Mouse (Mus musculus): ENCODE measurements around the gene Pepd.
A peak's percentile ranks its signal among the peaks of the same experiment; 100 is the strongest.

Pepd gene

DNA sequence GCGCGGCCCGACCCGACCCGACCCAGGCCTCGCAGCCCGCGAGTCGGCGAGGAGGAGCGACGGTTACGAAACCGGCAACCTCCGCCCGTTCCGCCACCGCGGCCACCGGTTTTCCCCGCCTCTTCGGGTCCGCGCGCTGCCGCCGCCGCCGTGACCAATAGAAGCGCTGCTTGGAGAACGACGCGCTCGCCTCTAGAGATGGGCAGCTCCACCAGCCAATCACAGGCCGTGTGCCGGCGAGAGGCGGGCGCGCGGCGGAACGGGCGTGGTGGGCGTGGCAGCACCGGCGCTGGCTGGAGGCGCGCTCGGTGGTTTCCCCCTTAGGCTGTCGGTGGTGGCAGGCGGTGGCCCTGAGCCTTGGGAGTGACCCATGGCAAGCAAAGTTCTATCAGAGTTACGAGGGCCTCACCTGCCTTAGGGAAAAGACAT lies 144.3 kb downstream of the Pepd start, which contains the start of gene Cebpg:
TSS of gene Cebpg (minus strand) at position 138 of the 429 bp plus-strand sequence.
- DNase-seq (ENCODE audit: inconsistent ontology term): peak; percentile 96

DNA sequence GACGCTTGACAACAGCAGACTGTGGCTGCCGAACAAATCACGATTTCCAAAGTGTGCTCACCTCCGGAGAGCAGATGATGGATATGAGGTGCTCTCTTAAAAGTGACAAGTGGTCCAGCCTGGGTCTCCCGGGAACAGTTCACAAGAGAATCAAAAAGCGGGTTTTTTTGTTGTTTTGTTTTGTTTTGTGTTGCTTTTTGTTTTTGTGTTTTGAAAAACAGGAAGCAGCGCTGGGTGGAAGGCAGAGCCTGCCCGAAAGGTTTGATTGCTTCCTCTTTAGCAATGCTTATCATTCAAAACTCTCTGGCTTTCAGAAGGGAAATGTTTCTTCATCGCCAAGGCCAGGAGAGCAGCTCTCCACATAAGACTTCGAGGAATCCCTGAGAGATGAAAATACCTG lies 144.8 kb downstream of the Pepd start:
- DNase-seq (ENCODE audit: inconsistent ontology term): no peak

DNA sequence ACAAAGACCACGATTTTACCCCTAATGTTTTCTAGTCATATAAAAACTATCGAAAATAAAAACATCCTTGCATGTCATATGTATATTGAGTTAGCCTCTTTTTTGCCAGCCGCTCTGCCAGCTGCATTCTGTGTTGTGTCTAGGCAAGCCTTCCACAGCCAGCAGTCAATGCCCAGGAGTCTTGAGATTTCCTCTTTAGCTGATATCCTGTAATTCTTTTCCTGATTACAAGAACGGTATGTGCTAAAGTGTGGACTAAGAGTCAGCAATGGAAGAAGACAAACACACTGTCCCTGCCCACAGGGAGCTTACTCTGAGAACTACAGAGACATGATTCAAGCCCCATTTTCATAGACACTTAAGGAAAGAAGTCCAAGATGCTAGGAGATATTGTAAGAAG lies 145.4 kb downstream of the Pepd start:
- no peak for DNase-seq (ENCODE audit: inconsistent ontology term)

DNA sequence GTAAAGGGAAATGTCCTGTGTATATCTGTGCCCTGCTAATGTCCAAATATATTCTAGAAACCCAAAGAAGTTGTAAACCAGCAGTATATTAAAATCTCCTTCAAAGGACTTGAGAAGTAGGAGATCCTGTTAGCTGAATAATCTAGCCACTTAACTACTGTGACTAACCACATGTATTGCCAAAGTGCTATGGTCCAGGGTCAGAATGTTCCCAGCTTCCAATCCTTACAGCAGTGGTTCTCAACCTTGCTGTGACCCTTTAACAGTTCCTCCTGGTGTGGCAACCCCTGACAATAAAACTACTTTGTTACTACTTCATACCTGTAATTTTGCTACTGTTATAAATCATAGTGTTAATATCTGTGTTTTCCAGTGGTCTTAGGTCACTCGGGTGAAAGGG lies 146.2 kb downstream of the Pepd start:
- DNase-seq (ENCODE audit: inconsistent ontology term): no peak

DNA sequence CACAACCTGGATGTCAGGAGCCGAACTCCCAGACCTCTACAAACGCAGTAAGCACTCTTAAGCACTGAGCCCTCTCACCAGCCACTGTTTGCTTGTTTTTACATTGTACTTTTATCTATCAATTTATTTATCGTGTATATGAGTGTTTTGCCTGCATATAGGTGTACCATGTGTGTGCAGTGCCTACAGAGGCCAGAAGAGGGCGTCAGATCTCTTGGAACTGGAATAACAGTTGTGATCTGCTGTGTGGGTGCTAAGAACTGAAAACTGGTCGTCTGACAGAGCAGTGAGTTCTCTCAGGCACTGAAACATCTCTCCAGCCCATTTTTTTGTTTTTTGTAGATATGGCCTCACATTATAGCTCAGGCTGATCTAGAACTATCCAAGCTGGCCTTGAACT lies 147.3 kb downstream of the Pepd start:
- no peak for DNase-seq (ENCODE audit: inconsistent ontology term)

DNA sequence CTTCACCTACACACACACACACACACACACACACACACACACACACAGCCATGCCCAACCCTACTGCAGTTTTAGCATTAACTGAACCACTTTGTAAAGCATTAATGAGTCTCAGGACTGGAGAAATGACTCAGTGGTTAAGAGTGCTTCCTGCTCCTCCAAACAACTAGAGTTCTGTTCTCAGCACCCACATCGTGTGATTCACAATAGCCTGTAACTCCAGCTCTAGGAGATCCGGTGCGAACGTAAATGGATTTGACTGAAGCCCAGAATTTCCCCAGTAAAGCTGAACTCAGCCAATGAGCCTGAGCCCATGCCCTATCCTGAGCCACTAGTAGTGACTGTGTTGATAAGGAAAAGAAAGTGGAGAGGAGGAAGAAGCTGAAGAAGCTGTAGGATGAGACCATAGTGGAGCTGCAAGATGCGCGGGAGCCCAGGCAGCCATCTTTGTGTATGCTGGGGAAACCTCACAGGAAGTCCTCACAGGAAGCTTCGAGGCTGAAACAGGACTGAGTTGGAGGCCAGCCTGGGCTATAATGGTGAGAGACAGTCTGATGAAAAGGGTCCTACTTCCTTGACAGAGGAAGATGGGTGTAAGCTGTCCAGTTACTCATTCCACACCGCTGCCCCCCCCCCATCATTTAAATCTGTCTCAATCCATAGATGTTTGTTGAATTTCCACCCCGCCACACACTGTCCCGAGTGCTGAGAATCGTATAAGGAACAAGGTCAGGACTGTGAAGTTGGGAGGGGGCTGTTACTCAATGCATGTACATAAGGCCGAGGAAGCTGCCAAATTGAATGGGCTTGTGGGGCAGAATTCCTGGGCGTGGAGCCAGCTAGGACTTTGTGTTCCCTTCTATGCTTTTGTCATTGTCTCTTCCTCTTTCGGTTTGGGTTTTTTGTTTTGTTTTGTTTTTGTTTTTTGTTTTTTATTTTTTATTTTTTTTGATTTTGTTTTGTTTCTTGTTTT lies 152.4 kb downstream of the Pepd start:
- DNase-seq (ENCODE audit: inconsistent ontology term): peak; percentile 76

DNA sequence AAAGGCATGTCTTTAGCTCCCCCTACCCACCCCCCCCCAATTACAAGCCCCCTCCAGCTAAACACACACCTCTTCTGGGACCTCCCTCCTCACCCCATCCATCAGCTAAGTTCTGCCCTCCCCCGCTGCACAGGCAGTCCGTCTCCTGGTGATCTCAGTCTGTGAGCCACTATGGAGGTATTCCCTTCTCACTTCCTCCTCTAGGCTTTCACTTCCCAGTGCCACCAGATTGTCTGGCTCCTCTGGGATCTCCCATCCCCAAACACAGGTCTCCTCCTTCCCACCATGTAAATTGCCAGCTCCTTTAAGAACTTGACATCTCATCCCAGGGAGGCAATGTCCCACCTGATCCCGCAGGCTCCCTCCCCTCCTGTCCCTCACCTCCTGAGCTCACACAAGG lies 153.8 kb downstream of the Pepd start:
- no peak for DNase-seq (ENCODE audit: inconsistent ontology term)

DNA sequence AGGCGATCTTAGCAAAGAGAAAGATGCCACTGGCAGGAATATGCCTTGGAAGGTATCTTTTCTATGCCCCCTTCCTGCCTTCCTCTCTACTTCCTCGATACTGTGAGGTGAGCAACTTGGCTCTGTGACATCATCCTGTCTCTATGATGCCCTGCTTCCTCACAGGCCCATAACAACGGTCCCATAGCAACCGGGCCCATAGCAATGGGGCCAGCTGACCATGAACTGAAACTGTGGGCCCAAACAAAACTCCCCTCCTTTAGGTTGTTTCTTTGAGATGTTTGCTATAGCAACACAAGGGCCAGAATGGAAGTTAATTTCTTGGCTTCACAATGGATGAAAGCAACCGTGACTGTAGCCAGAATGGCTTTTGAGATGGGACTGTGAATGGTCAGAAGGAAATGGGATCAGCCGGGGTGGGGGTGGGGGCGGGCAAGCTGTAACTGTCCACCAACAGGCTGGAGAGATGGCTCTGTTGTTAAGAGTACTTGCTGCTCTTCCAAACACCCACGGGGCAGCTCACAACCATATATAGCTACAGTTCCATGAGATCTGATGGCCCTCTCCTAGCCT lies 154.5 kb downstream of the Pepd start:
- no peak for DNase-seq (ENCODE audit: inconsistent ontology term)

DNA sequence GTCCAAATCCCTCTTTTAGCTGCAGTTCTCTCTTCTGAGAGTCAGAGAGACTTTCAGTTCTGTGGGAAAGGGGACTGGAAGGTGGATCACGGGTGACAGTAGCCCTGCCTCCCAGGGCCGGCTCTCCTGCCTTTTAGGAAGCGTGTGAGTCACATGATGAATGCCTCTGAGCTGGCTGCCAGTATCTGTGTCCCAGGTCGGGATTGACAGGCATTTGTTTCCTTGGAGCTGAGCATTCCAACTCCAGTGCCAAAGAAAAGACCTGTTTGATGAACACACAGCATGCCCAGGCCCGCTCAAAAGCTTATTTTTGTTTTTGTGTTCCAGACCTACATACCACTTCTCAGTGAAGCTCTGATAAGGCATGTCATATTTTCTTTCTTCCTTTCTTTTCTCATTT lies 164.5 kb downstream of the Pepd start:
- DNase-seq (ENCODE audit: inconsistent ontology term): peak; percentile 68

DNA sequence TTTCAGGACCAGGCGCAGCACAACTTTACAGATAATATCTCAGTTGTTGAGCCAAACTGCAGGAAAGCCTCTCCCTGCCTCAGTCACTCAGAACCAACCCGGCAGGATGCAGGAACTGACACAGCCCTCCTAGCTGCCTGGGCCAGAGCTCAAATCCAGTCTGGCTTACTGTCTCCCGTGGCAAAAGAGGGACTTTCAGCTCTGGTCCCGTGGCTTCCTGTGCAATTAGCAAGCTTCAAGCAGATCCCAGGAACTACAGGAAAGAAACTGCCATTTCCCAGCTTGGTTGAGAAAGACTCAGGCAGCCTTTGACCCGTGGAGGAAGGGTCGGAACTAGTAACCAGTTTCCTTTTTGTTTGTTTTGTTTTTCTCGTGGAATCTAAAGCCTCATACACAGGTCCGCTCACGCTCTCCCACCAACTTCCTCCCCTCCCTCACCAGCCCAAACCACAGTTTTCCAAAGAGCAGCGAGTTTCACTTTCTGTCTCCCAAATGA lies 168.7 kb downstream of the Pepd start:
- DNase-seq (ENCODE audit: inconsistent ontology term): peak; percentile 48

DNA sequence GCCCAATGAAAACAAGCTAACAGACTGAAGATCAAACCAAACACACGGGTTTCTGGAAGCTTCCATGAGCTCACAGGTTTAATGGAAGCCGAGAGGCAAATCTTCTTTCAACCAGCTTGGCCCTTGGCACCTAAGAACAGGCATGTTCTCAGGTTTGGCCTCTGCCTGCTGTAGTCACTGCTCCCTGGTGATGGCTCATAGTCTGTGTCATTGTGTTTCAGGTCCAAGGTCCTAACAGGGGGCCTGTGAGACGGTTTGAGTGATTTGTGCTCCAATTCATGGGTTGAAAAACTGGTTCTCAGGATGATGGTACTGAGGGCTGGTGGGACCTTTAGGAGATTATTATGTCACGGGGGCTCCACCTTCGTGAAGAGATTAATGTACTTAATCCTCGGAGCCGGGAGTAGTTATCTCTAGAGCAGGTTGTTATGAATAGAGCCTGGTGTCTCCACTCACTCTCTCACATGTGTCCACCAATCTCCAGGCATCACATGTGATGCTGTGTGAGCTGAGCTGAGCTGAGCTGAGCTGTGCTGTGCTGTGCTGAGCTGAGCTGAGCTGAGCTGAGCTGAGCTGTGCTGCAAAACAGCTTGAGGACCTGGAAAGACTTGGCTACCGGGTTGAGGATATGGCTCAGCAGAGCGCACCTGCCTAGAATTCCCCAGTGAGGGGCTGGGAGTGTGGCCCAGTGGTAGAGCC lies 169.4 kb downstream of the Pepd start:
- DNase-seq (ENCODE audit: inconsistent ontology term): no peak

DNA sequence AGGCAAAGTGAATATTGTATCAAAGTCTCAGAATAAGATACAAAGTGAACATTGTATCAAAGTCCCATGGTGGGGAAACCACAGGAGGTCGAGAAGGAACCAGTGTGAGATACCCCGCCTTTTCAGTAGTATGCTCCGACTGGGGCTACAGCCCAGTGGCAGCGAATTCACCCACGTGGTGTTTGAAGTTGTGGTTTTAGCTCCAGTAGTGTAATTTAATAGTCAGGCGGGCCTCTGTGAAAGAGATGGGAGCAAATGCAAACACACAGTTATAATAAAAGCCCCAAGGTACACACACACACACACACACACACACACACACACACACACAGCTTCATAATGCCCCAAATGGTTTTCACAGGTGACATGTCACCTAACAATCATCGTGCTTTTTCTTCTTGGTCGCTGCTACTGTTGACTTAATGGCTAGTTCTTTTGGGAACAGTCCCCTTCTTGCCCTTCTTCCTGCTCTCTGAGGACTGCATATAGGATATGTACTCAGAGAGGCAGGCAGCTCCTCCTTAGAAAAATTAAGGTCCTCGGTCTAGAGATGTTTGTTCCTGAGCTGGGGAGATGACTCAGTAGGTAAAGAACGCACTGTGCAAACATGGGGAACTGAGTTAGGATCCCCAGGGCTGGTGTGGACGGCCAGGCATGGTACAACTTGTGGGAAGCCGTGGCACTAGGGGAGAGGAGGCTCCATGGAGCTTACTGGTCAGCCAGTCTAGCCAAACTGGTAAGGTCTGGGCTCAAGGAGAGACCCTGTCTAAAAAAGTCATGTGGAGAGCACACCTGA lies 172.6 kb downstream of the Pepd start:
- DNase-seq (ENCODE audit: inconsistent ontology term): no peak

DNA sequence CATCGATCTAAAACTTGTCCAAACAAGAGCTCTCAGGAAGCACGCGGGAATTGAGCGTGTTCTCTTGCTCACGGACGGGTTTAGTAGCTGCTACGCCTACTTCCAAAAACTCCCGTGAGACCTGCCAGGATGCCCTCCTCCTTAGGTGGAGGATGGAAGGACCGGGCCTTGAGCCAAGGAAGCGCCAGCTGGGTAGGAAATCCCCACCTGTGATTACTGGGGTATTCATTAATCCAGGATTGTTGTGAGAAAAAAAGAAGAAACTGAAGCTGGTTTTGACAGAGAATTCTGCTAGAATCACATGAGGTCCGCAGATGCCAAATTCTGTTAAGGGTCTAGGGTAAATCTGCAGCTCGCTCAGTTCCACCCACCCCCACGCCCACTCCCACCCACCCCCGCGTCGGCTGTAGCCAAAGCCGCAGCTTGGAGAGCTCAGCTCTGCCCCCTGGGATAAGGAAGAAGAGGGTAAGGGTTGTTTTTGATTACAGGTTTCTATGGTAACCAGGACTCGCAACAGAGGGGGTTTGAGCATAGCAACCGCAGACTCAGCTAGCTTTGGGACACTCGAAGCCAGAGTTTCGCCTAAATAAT lies 174.2 kb downstream of the Pepd start:
- peak; percentile 52 for DNase-seq (ENCODE audit: inconsistent ontology term)

DNA sequence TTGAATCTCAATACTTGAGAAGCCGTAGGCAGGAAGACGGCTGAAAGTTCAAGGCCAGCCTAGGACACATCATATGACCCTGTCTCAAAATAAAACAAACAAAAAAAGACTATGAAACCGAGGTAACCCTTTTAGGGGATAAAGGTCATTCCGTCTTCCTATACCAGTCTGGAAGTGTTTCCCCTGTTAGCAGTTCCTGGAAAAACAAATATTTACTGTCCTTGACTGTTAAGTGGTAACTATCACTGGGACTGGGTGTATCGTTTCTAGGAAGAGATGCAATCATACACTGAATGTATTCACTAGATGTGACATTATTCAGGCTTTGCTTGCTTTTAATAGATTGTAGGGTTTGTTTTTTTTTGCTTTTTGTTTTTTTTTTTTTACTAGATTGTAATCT lies 178.4 kb downstream of the Pepd start:
- DNase-seq (ENCODE audit: inconsistent ontology term): no peak

Measured in Muller cell, postnatal 12 days (primary cell).